Mouse (Mus musculus) ES-E14 (cell line): Measurements from ENCODE around the gene Rtn1.

Source experiments
- CHD2 ChIP-seq: IDR thresholded peaks from 2 replicates; pipeline ENCODE4 v1.6.1; 2014; ENCODE audit warnings: mild to moderate bottlenecking, low read depth, low read length, inconsistent platforms
- HCFC1 ChIP-seq: IDR thresholded peaks from 2 replicates; pipeline ENCODE4 v1.6.1; 2012; ENCODE audit warnings: low read length, inconsistent platforms, borderline replicate concordance; ENCODE audit not compliant: insufficient read depth
- MAFK ChIP-seq: IDR thresholded peaks from 2 replicates; pipeline ENCODE4 v1.6.1; 2014; ENCODE audit warnings: mild to moderate bottlenecking, low read depth, low read length, inconsistent platforms; ENCODE audit not compliant: insufficient read depth
- ZC3H11A ChIP-seq: IDR thresholded peaks from 2 replicates; pipeline ENCODE4 v1.6.1; 2012; ENCODE audit warnings: low read depth, mild to moderate bottlenecking, inconsistent platforms, low read length, borderline replicate concordance
- ZNF384 ChIP-seq: IDR thresholded peaks from 2 replicates; pipeline ENCODE4 v1.6.1; 2012; ENCODE audit warnings: low read depth, low read length, inconsistent platforms

DNA sequence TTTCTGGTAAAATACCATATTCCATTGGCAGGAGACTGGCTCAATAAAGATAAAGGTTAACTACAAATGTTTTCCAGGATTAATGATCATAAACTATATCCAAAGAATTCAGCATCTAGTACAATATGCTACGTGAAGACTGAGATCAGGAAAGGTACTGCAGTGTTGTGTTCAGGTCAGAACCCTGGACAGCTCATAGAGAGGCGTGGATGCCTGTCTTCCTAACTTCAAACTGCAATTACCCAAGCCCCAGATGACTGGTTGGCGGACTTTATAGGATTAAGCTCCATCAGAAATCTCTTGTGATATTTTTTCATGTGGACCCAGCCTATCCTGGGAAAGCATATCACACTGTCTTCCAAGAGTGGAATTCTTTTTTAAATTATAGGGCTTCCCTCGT is 13.8 kb upstream of the Rtn1 start:
- no peak for TF ChIP-seq CHD2
- TF ChIP-seq ZC3H11A, result no peak
- TF ChIP-seq MAFK, result no peak
- no peak for TF ChIP-seq ZNF384
- no peak for TF ChIP-seq HCFC1
